Mouse (Mus musculus) liver, embryonic 16.5 days (tissue): ENCODE measurements around the gene Wdr38. TPM values are rescaled to one million over a fixed set of nuclear protein-coding genes. Genes with fewer than 3 reads are reported as not detected.

Source experiments
- ATAC-seq: fragments of 200-750 bp; cut with Nextera tagmentation; 2 replicates; pipeline ENCODE4 v1.8.0; 2017; ENCODE audit warnings: low read depth, mild to moderate bottlenecking, moderate number of reproducible peaks, moderate library complexity
- H3K27ac ChIP-seq: fragments of 300-500 bp; sonication (generic); 2 replicates; pipeline ENCODE4 v1.5.1; 2014; ENCODE audit warnings: mild to moderate bottlenecking, low read length
- H3K27me3 ChIP-seq: fragments of 300-500 bp; sonication (generic); 2 replicates; pipeline ENCODE4 v1.6.1; 2014; ENCODE audit warnings: low read depth, low read length, mixed read lengths; ENCODE audit not compliant: control insufficient read depth, insufficient read depth
- H3K36me3 ChIP-seq: fragments of 300-500 bp; sonication (generic); 2 replicates; pipeline ENCODE4 v1.6.1; 2014; ENCODE audit warnings: mild to moderate bottlenecking; ENCODE audit not compliant: control insufficient read depth, insufficient read depth
- H3K4me1 ChIP-seq: fragments of 300-500 bp; sonication (generic); 2 replicates; pipeline ENCODE4 v1.6.1; 2014; ENCODE audit warnings: low read depth, low read length, mixed read lengths; ENCODE audit not compliant: control insufficient read depth
- H3K4me2 ChIP-seq: fragments of 300-500 bp; sonication (generic); 2 replicates; pipeline ENCODE4 v1.6.1; 2014; ENCODE audit warnings: low read depth, low read length, mixed read lengths
- H3K4me3 ChIP-seq: fragments of 300-500 bp; sonication (generic); 2 replicates; pipeline ENCODE4 v1.5.1; 2014; ENCODE audit warnings: low read depth, mild to moderate bottlenecking, low read length
- H3K9ac ChIP-seq: fragments of 300-500 bp; sonication (generic); 2 replicates; pipeline ENCODE4 v1.6.1; 2014; ENCODE audit warnings: low read depth, low read length
- H3K9me3 ChIP-seq: fragments of 300-500 bp; sonication (generic); replicated peaks from 2 replicates; pipeline ENCODE4 v1.6.1; 2016; ENCODE audit warnings: low read length; ENCODE audit not compliant: control insufficient read depth
- WGBS: fragments of 180-500 bp; shearing (Covaris S2); extraction: QIAGEN DNeasy Blood & Tissue Kit; methylation state at CpG from one replicate; pipeline ENCODE4 v1.1.7; 2014; ENCODE audit not compliant: insufficient replicate concordance; 5-methylcytosine and 5-hydroxymethylcytosine counted together
- polyA plus RNA-seq: library from polyadenylated mRNA; unstranded; fragments of >200 nt; fragmentation: Nextera tagmentation; extraction: Ambion mirVana; gene quantifications from 2 replicates; pipeline ENCODE4 v1.2.1, GENCODE M21; 2015

The Wdr38 gene
- polyA plus RNA-seq, 1 experiment from 2014 or later: 0.85 TPM

DNA sequence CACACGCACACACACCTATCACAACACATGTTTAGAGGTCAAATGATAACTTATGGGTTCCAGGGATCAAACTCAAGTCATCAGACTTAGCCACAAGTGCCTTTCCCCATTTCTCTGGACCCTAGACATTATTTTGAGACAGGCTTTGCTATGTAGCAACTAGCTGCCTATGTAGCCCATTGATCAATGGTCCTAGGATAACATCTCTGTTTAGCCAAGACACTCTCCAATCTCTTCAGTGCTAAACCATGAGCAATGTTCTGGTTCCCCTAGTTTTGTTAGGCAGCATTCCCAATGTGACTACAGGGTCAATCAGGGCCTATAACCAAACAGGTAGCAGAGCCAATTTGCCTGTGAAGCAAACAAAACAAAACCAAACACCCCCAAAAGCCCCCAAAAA, 51.2 kb downstream of the Wdr38 start:
- 86% methylated on average over 1 of the region's 1 CpGs for WGBS
- H3K4me3 ChIP-seq: no peak overlapping the region
- H3K9ac ChIP-seq: no peak overlapping the region
- H3K27me3 ChIP-seq: no peaks in the 10 kb centered on the region
- H3K9me3 ChIP-seq: no peaks in the 10 kb centered on the region
- H3K4me1 ChIP-seq: no peaks in the 10 kb centered on the region
- H3K36me3 ChIP-seq: peaks cover 32% of the 10 kb centered on the region
- no peak overlapping the region for H3K4me2 ChIP-seq
- no peak overlapping the region for H3K27ac ChIP-seq
- no peak for ATAC-seq

Other genes starting within 250 kb of the Wdr38 start
- 0.79 and 0.94 TPM in 2 replicates for gene Nr6a1, start 69.8 kb upstream of the Wdr38 start, polyA plus RNA-seq
- 0.15 and 0.19 TPM in 2 replicates for gene Olfml2a, start 65.5 kb upstream of the Wdr38 start, polyA plus RNA-seq
- gene Arpc5l, start 7.9 kb downstream of the Wdr38 start, polyA plus RNA-seq: 45.8 and 48.6 TPM in 2 replicates
- gene Rpl35, start 8.1 kb downstream of the Wdr38 start, polyA plus RNA-seq: 456 and 532 TPM in 2 replicates
- gene Golga1, start 68.1 kb downstream of the Wdr38 start, polyA plus RNA-seq: 10.1 and 10.4 TPM in 2 replicates
- gene Scai, start 193.3 kb downstream of the Wdr38 start, polyA plus RNA-seq: 1.0 and 1.4 TPM in 2 replicates
- gene Ppp6c, start 229.0 kb downstream of the Wdr38 start, polyA plus RNA-seq: 32.9 and 40.5 TPM in 2 replicates